Mouse (Mus musculus) embryonic facial prominence, embryonic 14.5 days (tissue): ENCODE measurements around the gene Pdzrn3. TPM values are rescaled to one million over a fixed set of nuclear protein-coding genes. Genes with fewer than 3 reads are reported as not detected.
A peak's percentile ranks its signal among the peaks of the same experiment; 100 is the strongest.

Experiments
- ATAC-seq: fragments of 200-750 bp; cut with Nextera tagmentation; 2 replicates; pipeline ENCODE4 v1.8.0; 2017; ENCODE audit warnings: low read depth, moderate number of reproducible peaks, moderate TSS enrichment
- DNase-seq: peaks from one replicate; pipeline ENCODE4 v3.0.0-alpha.2; 2015; ENCODE audit warnings: low spot score
- H3K27ac ChIP-seq: fragments of 300-500 bp; sonication (generic); replicated peaks from 2 replicates; pipeline ENCODE4 v1.5.1; 2014; ENCODE audit warnings: low read depth, mild to moderate bottlenecking, low read length, moderate library complexity
- H3K27me3 ChIP-seq: fragments of 300-500 bp; sonication (generic); replicated peaks from 2 replicates; pipeline ENCODE4 v1.6.1; 2014; ENCODE audit warnings: low read length; ENCODE audit not compliant: control insufficient read depth, insufficient read depth
- H3K36me3 ChIP-seq: fragments of 300-500 bp; sonication (generic); 2 replicates; pipeline ENCODE4 v1.6.1; 2014; ENCODE audit warnings: low read length, mixed read lengths; ENCODE audit not compliant: control insufficient read depth, insufficient read depth
- H3K4me1 ChIP-seq: fragments of 300-500 bp; sonication (generic); 2 replicates; pipeline ENCODE4 v1.6.1; 2014; ENCODE audit warnings: antibody characterized with exemption, low read length; ENCODE audit not compliant: control insufficient read depth, insufficient read depth
- H3K4me2 ChIP-seq: fragments of 300-500 bp; sonication (generic); 2 replicates; pipeline ENCODE4 v1.6.1; 2014; ENCODE audit warnings: low read depth, mild to moderate bottlenecking, low read length, moderate library complexity, mixed read lengths
- H3K4me3 ChIP-seq: fragments of 300-500 bp; sonication (generic); 2 replicates; pipeline ENCODE4 v1.5.1; 2014; ENCODE audit warnings: low read depth, mild to moderate bottlenecking, low read length
- H3K9ac ChIP-seq: fragments of 300-500 bp; sonication (generic); 2 replicates; pipeline ENCODE4 v1.6.1; 2014; ENCODE audit warnings: low read depth, mild to moderate bottlenecking, low read length, moderate library complexity, mixed read lengths
- H3K9me3 ChIP-seq: fragments of 300-500 bp; sonication (generic); 2 replicates; pipeline ENCODE4 v1.6.1; 2016; ENCODE audit warnings: low read length; ENCODE audit not compliant: control insufficient read depth
- WGBS: fragments of 180-500 bp; shearing (Covaris S2); extraction: QIAGEN DNeasy Blood & Tissue Kit; methylation state at CpG from one replicate; pipeline ENCODE4 v1.1.7; 2014; 5-methylcytosine and 5-hydroxymethylcytosine counted together
- polyA plus RNA-seq: library from polyadenylated mRNA; unstranded; fragments of >200 nt; fragmentation: Nextera tagmentation; extraction: Ambion mirVana; gene quantifications from 2 replicates; pipeline ENCODE4 v1.2.1, GENCODE M21; 2014

The Pdzrn3 gene
- polyA plus RNA-seq, 1 experiment from 2014 or later: 15.1 TPM

DNA sequence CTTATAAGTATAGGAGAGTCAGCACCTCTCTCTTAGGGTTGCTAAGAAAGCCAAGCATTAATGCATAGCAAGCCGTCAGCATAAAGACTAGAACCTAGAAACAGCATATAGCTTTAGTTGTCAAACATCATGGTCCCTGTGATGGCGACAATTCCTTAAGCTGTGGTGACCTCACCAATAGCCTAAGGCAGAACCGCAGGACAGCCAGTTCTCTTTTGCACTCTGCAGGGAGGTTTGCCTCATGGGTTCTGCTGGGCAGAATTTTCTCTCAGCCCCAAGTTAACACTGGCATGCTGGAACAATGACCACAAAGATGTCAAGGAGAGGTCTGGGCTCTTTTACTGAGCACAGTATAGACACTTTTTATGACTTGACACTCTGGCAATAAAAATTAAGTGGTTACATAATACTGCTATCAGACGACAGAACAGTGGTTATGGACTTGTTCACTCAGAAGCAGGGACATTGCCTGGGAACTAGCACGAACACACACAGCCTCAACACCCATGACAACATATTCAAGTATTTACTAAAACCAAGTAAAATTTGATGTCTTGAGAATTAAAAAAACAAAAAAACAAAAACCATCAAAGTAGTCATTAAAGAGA, 90.0 kb downstream of the Pdzrn3 start:
- Histone ChIP-seq H3K27ac (no peak overlapping the region), H3K9me3 (no peaks in the 10 kb centered on the region), H3K4me2 (no peak overlapping the region), H3K36me3 (no peaks in the 10 kb centered on the region), H3K4me3 (no peak overlapping the region), H3K4me1 (peaks cover 58% of the 10 kb centered on the region), H3K9ac (no peak overlapping the region), H3K27me3 (no peaks in the 10 kb centered on the region)
- DNase-seq (no peak), ATAC-seq (no peak)
- WGBS: 74% methylated on average over 5 of the region's 5 CpGs

GRCm38 (mm10) chr6:101287077-101287476, 90.6 kb downstream of the Pdzrn3 start:
- WGBS: 91% methylated on average over 2 of the region's 2 CpGs

GRCm38 (mm10) chr6:101284368-101284955, 93.2 kb downstream of the Pdzrn3 start:
- peak; percentile 39; the same call in 1 of the 2 replicates for ATAC-seq
- H3K4me1 ChIP-seq: peaks cover 51% of the 10 kb centered on the region
- no peak for DNase-seq
- no peak overlapping the region for H3K9ac ChIP-seq
- 39% methylated on average over 6 of the region's 6 CpGs for WGBS
- H3K27ac ChIP-seq: no peak overlapping the region; the same call in 1 of the 2 replicates
- no peak overlapping the region for H3K4me2 ChIP-seq
- H3K36me3 ChIP-seq: no peaks in the 10 kb centered on the region
- H3K9me3 ChIP-seq: no peaks in the 10 kb centered on the region
- no peaks in the 10 kb centered on the region for H3K27me3 ChIP-seq
- H3K4me3 ChIP-seq: no peak overlapping the region

More at GRCm38 (mm10) chr6:101287077-101287476, 90.6 kb downstream of the Pdzrn3 start:
- Histone ChIP-seq H3K9me3 (no peaks in the 10 kb centered on the region), H3K36me3 (no peaks in the 10 kb centered on the region), H3K9ac (no peak overlapping the region), H3K27me3 (no peaks in the 10 kb centered on the region), H3K27ac (no peak overlapping the region), H3K4me1 (peaks cover 59% of the 10 kb centered on the region), H3K4me2 (no peak overlapping the region), H3K4me3 (no peak overlapping the region)
- no peak for ATAC-seq
- DNase-seq: no peak

DNA sequence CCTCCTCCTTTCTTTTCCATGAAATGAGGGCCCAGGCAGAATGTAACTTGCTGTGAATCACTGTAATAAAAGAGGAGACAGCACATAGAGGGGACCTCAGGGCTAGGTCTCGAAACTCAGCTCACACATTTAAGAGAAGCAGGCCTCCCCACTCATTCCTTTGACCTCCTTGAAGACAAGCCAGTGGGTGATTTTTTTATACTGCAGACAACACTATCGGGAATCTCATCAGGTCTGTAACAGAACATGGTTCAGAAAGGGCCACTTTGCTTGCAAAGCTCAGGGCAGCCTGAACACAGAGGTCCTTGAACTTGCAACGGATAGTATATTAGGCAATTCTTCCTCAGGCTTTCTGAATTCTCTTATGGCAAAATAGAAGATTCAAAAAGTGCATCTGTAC, 93.8 kb downstream of the Pdzrn3 start:
- 57% methylated on average over 3 of the region's 3 CpGs for WGBS
- no peak overlapping the region for H3K4me3 ChIP-seq
- H3K4me2 ChIP-seq: no peak overlapping the region
- H3K9me3 ChIP-seq: no peaks in the 10 kb centered on the region
- DNase-seq: no peak
- ATAC-seq: no peak
- H3K36me3 ChIP-seq: no peaks in the 10 kb centered on the region
- H3K27me3 ChIP-seq: no peaks in the 10 kb centered on the region
- no peak overlapping the region; the same call in 1 of the 2 replicates for H3K27ac ChIP-seq
- peaks cover 50% of the 10 kb centered on the region for H3K4me1 ChIP-seq
- H3K9ac ChIP-seq: no peak overlapping the region

DNA sequence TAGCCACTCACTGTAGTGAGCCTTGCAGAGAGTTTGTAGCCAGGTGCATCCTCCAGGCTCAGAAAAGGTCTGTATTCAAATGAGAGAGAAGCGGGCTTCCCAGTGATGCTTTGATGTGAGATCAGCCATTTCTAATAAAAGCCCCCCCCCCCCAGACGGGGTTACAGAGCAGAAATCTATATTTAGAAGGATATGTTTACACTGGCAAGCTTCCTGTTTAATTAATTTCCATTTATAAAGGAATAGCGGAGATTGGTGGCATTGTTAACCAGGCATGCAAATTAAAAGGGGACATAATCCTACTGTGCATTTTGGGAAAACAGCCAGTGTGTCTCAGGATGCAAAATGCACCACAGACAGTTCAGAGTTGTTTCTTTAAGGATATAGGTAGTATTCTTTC, 96.1 kb downstream of the Pdzrn3 start:
- DNase-seq: no peak
- no peaks in the 10 kb centered on the region for H3K9me3 ChIP-seq
- H3K4me2 ChIP-seq: no peak overlapping the region
- no peak for ATAC-seq
- H3K4me1 ChIP-seq: peaks cover 55% of the 10 kb centered on the region
- 28% methylated on average over 3 of the region's 3 CpGs for WGBS
- peak overlapping the region; percentile 41 for H3K27ac ChIP-seq
- no peak overlapping the region for H3K4me3 ChIP-seq
- no peaks in the 10 kb centered on the region for H3K27me3 ChIP-seq
- H3K9ac ChIP-seq: no peak overlapping the region; the same call in 1 of the 2 replicates
- H3K36me3 ChIP-seq: 0 out of 2 replicates have a peak, but pooled peaks cover 3% of the 10 kb centered on the region

DNA sequence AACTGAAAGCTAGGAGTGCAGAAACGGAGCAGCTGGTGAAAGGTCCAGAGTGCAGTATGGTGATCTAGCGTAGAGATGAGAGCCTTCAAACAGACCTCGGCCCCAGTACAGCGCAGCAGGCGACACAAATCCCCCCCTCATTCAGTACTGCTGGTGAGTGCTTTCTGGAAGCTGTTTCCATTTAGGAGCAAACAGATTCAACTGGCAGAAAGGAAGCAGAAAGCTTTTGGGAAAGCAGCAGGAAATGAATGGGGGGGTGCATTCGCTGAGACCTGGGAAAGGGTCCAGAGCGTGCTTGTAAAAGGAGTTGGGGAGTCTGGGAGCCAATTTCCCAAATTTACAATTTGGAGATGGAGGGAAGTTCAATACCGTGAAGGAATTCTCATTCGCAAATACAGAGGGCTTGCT, 96.9 kb downstream of the Pdzrn3 start:
- H3K4me3 ChIP-seq: no peak overlapping the region
- 15% methylated on average over 9 of the region's 9 CpGs for WGBS
- 0 out of 2 replicates have a peak, but pooled peaks cover 3% of the 10 kb centered on the region for H3K36me3 ChIP-seq
- ATAC-seq (peak; percentile 51), DNase-seq (peak; percentile 92)
- peak overlapping the region; percentile 18 for H3K4me2 ChIP-seq
- no peaks in the 10 kb centered on the region for H3K27me3 ChIP-seq
- no peak overlapping the region; the same call in 1 of the 2 replicates for H3K9ac ChIP-seq
- H3K9me3 ChIP-seq: no peaks in the 10 kb centered on the region
- H3K27ac ChIP-seq: peak overlapping the region; percentile 76
- H3K4me1 ChIP-seq: peaks cover 61% of the 10 kb centered on the region

- Histone ChIP-seq H3K4me3 (no peak overlapping the region), H3K27ac (peak overlapping the region; percentile 55; the same call in 1 of the 2 replicates), H3K9me3 (no peaks in the 10 kb centered on the region), H3K9ac (no peak overlapping the region), H3K36me3 (0 out of 2 replicates have a peak, but pooled peaks cover 3% of the 10 kb centered on the region), H3K4me1 (peaks cover 49% of the 10 kb centered on the region), H3K4me2 (peak overlapping the region; percentile 12; the same call in 1 of the 2 replicates), H3K27me3 (no peaks in the 10 kb centered on the region)
- 45% methylated on average over 13 of the region's 13 CpGs for WGBS
- DNase-seq: no peak
- ATAC-seq: no peak
Observed at GRCm38 (mm10) chr6:101278286-101278932, 99.3 kb downstream of the Pdzrn3 start.

DNA sequence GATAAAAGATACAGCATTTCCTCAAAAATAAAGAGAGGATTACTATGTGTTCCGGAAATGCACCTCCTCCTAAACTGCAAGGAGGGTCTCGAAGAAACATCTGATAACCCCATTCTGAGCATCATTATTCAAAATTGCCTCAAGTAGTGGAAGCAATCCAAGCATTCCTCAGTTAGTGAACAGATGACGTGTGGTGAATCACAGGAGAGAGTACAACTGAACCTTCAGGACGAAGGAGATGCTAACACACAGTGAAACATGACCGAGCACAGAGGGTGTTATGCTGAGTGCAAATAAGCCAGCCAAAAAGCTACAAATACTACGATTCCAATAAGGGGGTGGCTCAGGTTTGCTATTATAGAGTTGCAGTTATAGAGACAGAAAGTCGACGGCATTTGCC, 101.4 kb downstream of the Pdzrn3 start:
- H3K9ac ChIP-seq: no peak overlapping the region
- H3K27ac ChIP-seq: no peak overlapping the region
- H3K4me3 ChIP-seq: no peak overlapping the region
- H3K4me2 ChIP-seq: no peak overlapping the region
- no peak for ATAC-seq
- H3K4me1 ChIP-seq: peaks cover 45% of the 10 kb centered on the region
- H3K27me3 ChIP-seq: no peaks in the 10 kb centered on the region
- no peaks in the 10 kb centered on the region for H3K9me3 ChIP-seq
- 0 out of 2 replicates have a peak, but pooled peaks cover 3% of the 10 kb centered on the region for H3K36me3 ChIP-seq
- WGBS: 60% methylated on average over 8 of the region's 8 CpGs
- DNase-seq: no peak
